ENCODE assay signal across 24 mouse cellular contexts in genomic region chr1:138996663-138997062, GRCm38 (mm10).
"Had no signal": no experiment of that assay in that cellular context is flagged by ENCODE, and none has a peak within 500 bp of the region (broad histone marks: within the 10 kb centered on the region; RNA-seq: fewer than 3 reads in every experiment).

No protein-coding gene starts in this region.

- H3K4me3 ChIP-seq: gastrocnemius, adult 2 months; heart, embryonic 10.5 days; heart, embryonic 12.5 days; hindbrain, embryonic 10.5 days; hindbrain, embryonic 12.5 days; left cerebral cortex, adult 2 months; limb, embryonic 10.5 days; limb, embryonic 12.5 days had no signal

- H3K4me2 ChIP-seq: heart, embryonic 12.5 days; hindbrain, embryonic 12.5 days; hindbrain, embryonic 14.5 days; limb, embryonic 12.5 days; liver, embryonic 11.5 days had no signal

- H3K4me1 ChIP-seq: heart, embryonic 10.5 days; heart, embryonic 12.5 days had no signal

- DNase-seq: gastrocnemius, adult 2 months; gastrocnemius, postnatal 10 days; gastrocnemius, postnatal 25 days; heart, adult 18-20 months; heart, postnatal 10 days; heart, postnatal 4 days; kidney, adult 18-20 months; kidney, adult 8-10 months; kidney, postnatal 10 days; kidney, postnatal 25 days; kidney, postnatal 4 days; liver had no signal

- H3K9ac ChIP-seq: heart, embryonic 12.5 days; hindbrain, embryonic 12.5 days; hindbrain, embryonic 14.5 days; limb, embryonic 12.5 days had no signal

- ATAC-seq: hindbrain, embryonic 16.5 days; inflammation-experienced regulatory T-cells, adult 6 months; intestine, embryonic 16.5 days had no signal

- H3K27ac ChIP-seq: gastrocnemius, adult 2 months; heart, embryonic 10.5 days; hindbrain, embryonic 10.5 days; hindbrain, embryonic 12.5 days; hindbrain, embryonic 14.5 days; limb, embryonic 10.5 days; limb, embryonic 12.5 days had no signal

- H3K9me3 ChIP-seq: heart, embryonic 10.5 days; heart, embryonic 12.5 days; hindbrain, embryonic 10.5 days; limb, embryonic 10.5 days; limb, embryonic 12.5 days had no signal

- H3K36me3 ChIP-seq: heart, embryonic 12.5 days; hindbrain, embryonic 10.5 days; hindbrain, embryonic 12.5 days; limb, embryonic 12.5 days had no signal

- H3K27me3 ChIP-seq: heart, embryonic 12.5 days; hindbrain, embryonic 12.5 days; limb, embryonic 12.5 days had no signal
